Mouse (Mus musculus): ENCODE results near the gene Gm20521.

DNA sequence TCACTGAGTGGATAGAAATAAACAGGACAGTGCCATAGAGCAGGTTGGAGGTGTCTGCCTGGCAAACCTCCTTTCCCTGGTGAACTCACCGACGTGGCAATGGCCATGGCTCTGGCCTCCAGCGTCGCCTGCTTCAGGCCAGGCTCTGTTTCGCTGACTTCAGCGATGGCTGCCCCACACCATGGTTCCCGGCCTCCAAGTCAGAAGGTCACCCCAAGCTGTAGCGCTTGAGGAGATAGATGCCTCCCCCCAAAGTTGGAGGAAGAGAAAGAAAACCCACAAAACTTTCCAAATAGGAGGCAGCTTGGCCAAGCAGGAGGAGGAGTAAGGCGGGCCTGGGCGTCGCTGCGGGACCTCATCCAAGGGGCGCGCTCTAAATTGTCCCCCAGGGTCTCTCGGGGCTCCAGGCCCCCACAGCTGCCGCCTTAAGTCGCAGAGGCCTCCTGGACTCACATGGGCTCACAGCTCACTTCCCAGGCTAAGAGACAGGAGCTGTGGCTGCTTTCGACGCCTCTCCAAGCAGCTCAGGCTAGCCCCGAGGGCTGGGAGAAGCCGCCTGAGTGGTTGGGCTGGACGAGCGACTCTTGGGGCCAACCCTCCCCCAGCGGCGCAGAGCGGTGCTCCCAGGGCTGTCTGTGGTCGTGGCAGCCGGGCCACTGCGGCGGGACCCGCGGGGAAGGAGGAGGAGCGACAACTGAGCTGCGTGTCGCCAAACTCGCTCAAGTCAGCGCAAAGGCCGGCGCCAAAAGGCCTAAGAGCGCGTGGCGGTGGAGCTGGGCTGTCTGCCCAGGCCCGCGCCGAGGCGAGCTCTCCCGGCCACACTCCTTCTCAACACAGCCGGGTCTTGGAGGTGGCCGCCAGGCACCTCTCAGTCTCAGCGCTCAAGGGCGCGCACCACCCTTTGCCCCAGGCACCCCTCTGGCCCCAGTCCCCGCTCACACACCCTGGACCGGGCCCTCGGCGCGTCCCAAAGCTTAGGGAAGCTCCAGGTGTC lies 42.4 kb downstream of the Gm20521 start, which contains the start of gene Efs:
- no peak for TF ChIP-seq CTCF (conservative IDR thresholded peaks at IDR 0.05; ENCODE audit: low read length)
- TF ChIP-seq POU5F1 (IDR thresholded peaks at IDR 0.05; ENCODE audit: borderline replicate concordance, low read length): no peak
- no peak for TF ChIP-seq NANOG (IDR thresholded peaks at IDR 0.05; ENCODE audit: borderline replicate concordance, low read length)
